Mouse (Mus musculus): ENCODE data around the gene Ncor1. TPM values are rescaled to one million over a fixed set of nuclear protein-coding genes. Genes with fewer than 3 reads are reported as not detected.
"Not testable (repeated sequence)": the region's sequence is repeated elsewhere in the genome, so short reads cannot be mapped to it uniquely, and the experiment has no call there.

Gene Ncor1
- 100 to 1,000 TPM; 177 to 269 (median 227) TPM for total RNA-seq (2022)

DNA sequence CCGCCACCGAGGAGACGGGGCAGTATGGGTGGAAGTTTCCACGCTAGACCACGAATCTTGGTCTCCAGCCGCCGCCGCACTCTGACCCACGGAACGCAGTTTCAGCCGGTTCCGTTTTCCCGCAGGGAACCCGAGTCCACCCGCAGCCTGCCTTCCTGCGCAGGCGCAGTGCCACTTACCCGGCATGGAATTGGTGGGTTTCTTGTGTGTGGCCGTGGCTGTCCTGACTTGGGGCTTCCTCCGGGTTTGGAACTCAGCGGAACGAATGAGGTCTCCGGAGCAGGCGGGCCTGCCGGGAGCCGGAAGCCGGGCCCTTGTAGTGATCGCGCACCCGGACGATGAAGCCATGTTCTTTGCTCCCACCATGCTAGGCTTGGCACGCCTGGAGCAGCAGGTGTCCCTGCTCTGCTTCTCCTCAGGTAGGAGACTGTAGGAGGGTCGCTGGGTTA lies at the start of gene Ncor1, which contains the start of gene Pigl:
TSS of gene Ncor1 (minus strand) at position 266 of the 449 bp plus-strand sequence.
TSS of gene Pigl (plus strand) at position 185 of the 449 bp plus-strand sequence.
- DNase-seq: peak; percentile 86

DNA sequence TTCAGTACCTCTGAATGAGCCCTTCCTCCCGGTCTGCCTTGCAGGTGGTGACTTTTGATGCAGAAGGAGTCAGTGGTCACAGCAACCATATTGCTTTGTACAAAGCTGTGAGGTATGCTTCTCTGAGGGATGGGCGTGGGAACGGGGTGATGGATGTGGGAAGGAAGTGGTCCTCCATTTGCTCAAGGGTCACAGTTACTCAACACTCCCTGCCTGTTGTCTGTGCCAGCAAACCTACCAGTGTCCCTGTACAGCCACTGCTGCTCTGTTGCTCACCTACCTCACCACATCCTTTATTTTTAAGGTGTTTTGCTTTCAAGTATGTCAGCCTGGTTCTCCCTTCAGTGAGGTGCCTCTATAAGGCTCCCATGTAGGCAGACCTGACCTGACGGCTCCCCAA lies 49.3 kb upstream of the Ncor1 start:
- DNase-seq: no peak

DNA sequence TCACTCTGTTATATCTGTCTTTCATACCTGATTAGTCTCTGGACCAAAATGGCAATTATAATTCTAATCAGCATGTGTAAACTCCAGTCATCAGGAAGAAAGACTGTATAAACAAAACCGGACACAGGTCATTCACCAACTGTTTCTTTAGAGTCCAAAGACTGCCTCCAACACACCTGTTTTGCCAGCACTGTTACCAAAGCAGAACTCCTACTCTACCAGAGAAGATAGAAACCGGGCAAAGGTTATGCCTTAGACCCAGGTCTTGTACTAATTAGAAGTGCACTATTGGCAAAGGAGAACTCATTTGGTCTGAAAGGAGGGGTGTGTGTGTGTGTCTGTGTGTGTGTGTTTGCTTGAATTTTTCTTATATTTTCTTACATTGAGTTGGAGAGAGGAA lies 42.2 kb upstream of the Ncor1 start:
- no peak for DNase-seq

DNA sequence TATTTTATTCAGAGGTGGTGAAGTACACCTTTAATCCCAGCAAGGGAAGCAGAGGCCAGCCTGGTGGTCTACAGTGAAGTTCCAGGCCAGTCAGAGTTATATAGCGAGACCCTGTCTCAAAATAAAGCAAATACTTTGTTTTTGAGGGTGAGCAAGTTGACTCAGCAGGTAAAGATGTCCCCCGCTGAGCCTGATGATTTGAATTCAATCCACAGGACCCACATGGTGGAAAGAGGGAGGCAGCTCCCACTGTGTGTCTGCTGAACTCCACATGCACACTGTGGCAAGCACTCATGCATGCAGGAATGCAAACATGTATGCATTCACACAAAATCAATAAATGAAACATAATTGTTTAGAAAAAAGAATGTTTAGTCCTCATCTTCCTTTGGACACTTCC lies 40.5 kb upstream of the Ncor1 start:
- DNase-seq: no peak

DNA sequence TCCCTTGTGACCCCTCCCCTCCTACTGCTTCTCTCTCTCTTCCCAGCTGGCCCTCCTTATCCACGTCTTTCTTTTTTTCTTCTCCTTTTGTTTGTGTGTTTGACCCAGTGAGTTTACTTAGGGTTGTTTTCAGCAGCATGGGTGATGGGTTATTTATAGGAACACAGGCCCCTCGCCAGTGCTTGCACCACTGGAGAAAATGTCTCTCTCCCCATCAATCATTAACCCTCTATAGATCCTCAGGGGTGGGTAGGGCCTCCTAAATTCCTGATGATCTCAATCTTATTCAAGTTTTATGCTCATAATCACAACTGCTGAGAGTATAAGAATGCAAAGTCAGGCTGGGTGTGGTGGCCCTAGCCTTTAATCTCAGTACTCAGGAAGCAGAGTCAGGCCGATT lies 38.8 kb upstream of the Ncor1 start:
- no peak for DNase-seq

DNA sequence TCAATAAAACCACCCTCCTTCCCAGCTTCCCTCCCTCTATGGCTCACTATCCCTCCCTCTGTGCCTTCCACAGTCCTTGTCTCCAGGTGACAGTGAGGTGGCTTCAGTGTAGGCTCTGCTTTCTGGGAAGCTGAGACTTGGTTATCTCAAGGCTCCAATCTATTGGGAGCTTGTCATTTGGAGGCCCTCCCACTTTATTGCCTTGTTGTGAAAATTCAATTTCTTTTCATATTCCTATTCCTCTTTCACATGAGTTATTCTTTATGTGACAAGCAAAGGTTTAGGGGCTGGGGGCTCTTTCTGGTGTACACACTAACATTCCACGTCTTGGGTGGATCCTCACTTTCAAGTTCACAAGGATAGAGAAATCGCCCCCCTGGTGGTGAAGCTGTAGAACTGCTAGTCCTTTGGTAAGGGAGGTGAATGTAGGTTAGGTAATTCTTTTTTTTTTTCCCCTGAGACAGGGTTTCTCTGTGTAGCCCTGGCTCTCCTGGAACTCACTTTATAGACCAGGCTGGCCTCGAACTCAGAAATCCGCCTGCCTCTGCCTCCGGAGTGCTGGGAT lies 37.9 kb upstream of the Ncor1 start:
- DNase-seq: no peak

DNA sequence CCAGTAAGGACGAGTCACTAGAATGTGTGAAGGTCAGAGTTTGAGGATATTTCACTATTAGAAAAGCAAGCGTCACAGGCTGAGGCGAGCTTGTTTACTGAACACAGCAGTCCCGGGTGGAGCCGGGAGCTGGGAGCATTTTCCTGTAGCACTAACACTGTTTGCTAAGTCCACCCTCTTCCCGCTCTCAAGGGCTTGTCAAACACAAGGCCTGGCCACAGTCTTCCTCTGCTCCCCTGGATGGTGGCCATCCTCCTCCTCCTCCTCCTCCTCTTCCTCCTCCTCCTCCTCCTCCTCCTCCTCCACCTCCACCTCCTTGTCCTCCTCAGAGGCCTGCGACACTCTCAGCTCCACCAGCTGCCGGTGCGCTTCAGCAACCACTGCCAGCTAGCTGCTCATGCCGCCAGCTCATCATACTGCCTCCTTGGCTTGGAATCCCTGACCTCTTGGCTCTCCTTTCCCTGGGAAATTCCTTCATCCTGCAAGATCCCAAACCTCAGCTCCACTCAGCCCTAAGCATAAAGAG lies 37.0 kb upstream of the Ncor1 start:
- peak; percentile 48 for DNase-seq

DNA sequence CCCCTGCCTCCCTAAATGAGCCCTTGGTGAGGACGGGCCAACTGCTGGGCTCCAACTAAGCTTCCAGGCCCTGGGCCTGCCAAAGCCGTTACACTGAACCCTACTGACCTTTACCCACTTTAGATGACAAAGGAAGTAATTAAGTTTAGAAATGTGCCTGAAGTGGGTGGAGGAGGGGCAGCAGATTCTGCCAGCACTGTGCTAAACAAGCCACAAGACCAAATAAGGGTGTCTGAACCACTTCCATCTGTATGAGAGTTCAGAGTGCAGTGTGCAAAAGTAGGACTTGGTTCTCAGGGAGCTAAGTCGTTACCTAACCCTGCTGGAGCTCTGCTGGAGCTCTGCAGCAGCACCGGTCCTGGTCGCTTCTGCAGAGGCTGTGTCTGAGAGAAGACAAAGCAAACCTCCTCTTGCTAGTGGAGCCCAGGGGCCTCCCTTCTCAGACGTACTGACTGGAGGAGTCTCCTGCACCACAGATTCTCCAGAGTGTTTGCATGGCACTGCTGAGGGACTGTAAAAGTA lies 36.5 kb upstream of the Ncor1 start:
- peak; percentile 60 for DNase-seq

DNA sequence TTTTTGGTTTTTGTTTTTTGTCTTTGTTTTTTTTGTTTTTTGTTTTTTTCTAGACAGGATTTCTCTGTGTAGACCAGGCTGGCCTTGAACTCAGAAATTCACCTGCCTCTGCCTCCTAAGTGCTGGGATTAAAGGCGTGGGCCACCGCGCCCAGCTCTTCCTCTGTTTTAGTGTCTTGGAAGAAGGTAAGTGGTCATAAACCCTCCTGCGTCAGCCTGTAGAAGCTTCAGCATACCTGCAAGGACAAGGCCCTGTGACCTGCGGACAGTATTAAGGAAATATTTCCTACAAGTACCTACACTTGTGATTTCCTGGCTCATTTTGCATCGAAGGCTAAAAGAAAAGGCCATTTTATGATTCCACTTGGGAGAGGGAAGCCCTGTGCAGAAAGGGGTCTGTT lies 35.4 kb upstream of the Ncor1 start:
- DNase-seq: no peak

DNA sequence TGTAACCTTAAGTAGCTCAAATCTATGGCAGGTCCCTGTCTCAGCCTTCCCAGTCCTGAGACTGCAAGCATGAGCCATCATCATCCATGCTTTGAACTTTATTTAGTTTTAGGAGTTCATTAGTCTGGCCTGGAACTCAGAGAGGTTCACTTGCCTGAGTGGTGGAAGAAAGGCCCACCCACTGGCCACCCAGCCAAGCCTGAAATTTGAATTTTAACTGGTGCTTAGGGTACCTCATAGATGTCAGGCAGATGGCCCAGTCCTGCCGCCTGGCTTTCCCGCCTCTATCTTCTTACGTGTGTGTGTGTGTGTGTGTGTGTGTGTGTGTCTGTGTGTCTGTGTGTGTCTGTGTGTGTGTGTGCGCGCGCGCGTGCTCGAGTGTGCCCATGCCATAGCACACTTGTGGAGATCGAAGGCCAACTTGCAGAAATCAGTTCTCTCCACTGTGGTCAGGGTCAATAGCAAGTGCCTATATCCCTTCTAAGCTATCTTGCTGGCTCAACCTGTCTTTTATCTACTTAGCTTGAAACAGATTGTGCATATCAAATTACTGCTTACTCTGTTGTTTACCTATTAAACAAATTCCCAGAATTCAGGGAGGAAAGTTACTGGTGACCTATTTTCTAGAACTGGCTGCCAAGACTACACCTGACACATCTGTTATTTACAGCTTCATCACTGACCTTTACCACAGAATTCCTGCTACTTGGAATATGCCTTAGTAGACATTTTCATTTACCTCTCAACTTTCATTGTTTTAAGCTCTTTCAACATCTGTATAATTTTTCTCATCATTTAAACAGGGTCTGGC lies 29.4 kb upstream of the Ncor1 start:
- no peak for DNase-seq

DNA sequence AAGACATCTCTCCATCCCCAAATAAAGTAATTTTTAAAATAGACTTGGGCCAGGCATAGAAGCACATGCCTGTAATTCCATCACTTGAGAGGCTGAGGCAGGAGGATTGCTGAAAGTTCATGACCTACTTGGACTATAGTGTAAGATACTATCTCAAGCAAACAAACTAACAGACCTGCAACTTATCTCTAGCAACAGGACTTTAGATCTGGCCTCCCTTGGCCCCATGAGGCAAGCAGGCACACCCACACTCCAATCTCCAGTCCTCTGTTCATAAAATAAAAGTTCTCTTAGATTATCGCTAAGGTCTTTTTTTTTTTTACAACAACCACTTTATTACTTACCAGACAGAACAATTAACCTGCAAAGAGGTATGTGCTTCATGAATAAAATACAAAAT lies 28.6 kb upstream of the Ncor1 start:
- DNase-seq: no peak

DNA sequence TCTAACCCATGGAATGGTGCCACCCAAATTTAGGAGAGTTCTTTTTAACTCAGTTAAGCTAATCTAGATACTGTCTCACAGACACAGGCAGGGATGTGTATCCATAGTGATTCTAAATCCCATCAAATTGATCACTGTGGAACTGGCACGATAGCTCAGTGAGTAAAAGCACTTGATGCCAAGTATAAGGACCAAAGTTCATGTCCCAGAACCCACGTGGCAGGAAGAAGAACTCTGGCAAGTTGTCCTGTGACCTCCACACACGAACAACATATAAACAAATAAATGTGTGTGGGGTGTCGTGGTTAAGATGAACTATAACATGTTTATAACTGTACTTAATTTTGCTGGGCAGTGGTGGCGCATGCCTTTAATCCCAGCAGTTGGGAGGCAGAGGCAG lies 21.2 kb upstream of the Ncor1 start:
- DNase-seq: no peak

DNA sequence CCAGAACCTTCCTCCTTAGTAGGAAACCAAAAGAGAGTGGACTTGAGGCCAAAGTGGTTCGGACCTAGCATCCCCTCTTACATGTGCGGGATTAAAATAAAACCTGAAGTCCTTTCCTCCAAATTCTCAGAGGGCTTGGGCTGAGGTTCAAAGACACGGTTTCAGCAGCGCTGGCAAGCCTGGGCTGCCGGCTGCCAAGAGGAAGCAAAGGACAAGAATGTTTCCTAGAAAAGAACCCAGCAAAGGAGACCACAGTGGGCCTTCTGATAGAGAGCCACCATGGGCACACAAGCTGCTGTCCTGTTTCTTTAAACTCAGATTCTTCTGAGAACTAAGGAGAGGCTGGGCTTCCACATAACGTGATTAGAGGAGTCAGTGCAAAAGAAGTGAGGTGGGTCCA lies 20.6 kb upstream of the Ncor1 start:
- DNase-seq: no peak

DNA sequence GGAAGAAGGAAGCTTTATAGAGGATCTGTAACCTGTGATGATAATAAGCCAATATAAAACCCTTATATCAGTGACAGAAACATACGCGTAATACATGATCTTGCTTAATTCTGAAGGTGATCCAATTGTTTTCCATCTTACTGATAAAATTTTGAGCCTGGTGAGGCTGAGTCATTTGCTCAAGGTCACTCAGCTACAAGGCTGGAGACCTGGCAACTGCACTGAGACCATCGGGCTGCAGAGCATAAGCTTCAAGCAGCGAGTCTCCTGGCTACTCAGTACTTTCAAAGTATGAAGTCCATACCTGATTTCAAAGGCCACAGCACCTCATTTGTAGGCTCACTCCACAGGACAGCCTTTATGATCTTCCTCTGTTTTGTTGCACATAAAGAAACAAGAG lies 17.8 kb upstream of the Ncor1 start:
- peak; percentile 75 for DNase-seq

DNA sequence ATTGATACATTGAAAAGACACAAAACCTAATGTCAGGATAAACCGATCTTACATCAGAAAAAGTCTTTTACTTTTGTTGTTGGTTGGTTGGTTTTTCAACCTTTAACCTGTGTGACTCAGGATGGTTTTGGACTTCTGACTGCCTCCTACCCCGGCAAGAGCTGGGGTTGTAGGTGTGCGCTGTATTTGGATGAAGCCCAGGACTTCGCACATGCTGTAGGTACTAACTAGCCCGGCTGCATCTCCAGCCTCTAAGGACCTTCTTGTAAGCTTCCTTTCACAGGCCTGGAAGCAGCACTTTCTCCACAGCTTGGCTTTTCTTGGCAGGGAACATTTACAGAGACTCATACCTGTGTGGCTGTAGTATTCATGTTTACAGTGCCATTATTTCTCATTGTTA lies 15.2 kb upstream of the Ncor1 start:
- no peak for DNase-seq

DNA sequence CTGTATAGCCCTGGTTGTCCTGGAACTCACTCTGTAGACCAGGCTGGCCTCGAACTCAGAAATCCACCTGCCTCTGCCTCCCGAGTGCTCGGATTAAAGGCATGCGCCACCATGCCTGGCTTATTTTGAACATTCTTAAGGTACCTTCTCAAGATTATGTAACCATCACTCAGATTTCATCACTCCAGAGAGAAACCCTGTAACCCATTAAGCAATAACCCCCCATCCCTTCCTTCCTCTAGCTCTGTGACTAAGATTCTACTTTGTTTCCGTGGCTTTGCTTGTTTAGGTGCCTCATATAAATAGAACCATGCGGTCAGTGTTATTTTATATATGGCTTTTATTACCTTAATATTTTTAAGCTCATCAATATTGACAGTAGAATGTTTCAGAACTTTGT lies 12.1 kb upstream of the Ncor1 start:
- no peak for DNase-seq

DNA sequence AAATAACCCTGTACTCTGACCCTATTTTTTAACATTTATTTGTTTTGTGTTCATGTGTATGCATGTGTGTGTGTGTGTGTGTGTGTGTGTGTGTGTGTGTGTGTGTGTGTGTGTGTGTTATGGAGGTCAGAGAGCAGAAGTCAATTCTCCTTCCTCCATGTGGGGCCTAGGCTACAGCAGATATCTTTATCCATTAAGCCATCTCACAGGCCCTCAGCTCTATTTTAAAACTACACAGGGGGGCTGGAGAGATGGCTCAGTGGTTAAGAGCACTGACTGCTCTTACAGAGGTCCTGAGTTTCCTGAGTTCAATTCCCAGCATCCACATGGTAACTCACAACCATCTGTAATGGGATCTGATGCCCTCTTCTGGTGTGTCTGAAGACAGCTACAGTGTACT lies 8.9 kb upstream of the Ncor1 start:
- not testable (repeated sequence) for DNase-seq

DNA sequence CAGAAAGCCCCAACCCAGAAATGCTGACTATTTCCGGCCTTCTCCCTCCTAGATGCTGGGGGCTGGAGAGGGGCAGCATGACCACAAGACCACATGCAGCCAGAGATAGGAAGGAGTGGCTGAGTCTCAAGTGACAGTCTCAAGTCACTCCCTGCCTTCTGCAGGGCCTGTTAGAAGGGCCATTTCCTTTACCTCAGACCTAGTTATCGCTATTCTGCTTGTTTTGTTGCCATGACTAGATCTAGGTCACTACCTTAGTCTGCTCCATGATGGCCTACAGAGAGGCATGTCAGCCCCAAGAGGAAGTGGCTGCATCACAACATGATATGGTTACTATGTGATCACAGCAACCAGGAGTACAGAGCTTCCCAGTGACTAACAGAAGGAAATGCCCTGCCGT lies 8.2 kb upstream of the Ncor1 start:
- DNase-seq: no peak

DNA sequence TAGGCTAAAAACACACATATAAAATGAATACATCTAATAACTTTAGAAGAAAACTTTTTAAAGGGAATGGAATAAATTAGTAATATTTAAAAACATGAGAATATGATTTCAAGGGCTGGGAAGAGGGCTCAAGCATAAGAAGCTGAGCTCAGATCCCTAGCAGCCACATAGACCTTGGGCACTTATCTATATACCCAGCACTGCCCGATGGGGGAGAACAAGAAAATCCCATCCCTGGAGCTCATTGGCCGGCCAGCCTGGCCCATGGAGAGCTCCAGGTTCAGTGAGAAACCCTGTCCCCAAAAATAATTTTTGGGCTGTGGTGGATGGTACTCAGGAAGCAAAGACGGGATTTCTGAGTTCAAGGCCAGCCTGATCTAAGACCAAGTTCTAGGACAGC lies 7.5 kb upstream of the Ncor1 start:
- DNase-seq: no peak

DNA sequence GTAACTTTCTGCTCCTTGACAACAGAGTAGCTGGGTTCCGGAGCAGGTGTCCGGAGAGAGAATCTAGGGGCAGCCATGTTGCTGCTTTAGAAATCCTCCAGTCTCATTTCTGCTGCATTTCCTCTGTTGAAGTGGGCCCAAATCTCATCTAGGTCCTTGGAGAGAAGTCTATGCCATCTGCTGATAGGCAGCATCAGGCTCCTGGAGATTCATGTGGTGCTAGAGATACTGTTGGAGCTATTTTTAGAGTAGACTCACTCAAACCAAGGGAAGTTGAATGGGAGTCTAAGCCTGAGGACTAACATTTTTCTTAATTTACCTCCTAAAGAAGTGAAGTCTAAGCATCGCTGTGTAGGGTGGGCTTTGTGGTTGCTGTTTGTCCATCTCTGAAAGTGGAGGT lies 6.4 kb upstream of the Ncor1 start:
- no peak for DNase-seq

DNA sequence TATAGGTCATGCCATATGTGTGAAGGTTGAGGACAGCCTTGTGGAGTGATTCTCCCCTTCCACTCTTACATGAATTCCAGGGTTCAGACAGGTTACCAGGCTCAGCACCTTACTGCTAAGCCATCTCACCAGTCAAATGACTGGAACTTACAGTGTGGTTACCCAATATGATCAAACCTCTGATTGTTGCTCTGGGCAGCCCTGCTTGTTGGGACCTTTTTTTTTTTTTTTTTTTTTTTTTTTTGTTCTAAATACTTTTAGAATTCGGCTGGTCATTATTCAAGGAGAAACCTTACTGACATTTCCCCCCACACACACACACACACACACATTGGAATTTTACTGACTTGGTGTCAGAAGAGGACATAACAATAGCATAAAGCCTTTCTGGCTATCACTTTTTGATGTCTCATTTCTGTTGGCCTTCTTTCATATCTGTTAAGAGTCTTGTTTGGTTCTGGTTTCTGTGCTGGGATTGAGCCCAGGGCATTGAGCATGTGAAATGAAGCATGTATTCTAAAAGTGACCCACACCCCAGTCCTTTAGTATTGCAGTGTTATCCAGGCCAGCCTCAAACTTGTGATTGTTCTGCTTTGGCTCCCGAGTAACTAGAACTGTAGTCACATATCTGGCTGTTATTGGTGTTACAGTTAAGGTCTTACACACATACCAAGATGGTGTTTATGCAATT lies 5.0 kb upstream of the Ncor1 start:
- no peak for DNase-seq

DNA sequence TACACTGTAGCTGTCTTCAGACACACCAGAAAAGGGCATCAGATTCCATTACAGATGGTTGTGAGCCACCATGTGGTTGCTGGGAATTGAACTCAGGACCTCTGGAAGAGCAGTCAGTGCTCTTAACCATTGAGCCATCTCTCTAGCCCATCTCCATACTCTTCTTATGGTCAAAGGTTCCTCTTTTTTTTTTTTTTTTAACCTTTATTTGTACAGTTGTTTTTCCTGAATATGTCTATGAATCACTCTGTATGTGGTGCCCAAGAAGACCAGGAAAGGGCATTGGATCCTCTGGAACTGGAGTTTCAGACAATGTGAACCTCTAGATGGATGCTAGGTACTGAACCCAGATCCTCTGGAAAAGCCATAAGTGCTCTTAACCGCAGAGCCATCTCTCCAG lies 4.2 kb upstream of the Ncor1 start:
- DNase-seq: not testable (repeated sequence)

DNA sequence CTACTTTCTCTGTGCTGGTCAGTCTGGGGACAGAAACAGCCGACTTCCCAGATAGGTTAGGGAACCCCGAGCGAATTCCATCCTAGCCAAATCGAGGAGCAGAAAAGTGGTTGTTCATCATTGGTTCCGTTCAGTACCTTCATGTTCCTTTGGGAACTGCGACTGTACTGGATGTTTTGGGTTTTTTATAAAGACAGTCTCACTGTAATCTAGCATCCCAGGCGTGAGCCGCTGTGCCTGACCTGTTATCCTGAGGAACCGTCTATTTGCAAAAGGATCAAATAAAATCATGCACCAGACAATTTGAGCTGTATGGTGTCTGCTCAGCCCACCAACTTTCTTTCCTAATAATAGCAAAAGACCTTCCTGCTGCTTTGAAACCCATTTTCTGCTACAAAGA lies 439 bp upstream of the Ncor1 start:
- DNase-seq: no peak
